Mouse (Mus musculus) hindbrain, postnatal 0 days (tissue): ENCODE results near the gene Gif. TPM values are rescaled to one million over a fixed set of nuclear protein-coding genes. Genes with fewer than 3 reads are reported as not detected.

Source experiments
- ATAC-seq: fragments of 200-750 bp; cut with Nextera tagmentation; 2 replicates; pipeline ENCODE4 v1.8.0; 2017; ENCODE audit warnings: mild to moderate bottlenecking, moderate TSS enrichment, moderate library complexity
- DNase-seq: peaks from one replicate; pipeline ENCODE4 v3.0.0-alpha.2; 2015; ENCODE audit warnings: low spot score
- H3K27ac ChIP-seq: fragments of 300-500 bp; sonication (generic); 2 replicates; pipeline ENCODE4 v1.5.1; 2014; ENCODE audit warnings: mild to moderate bottlenecking
- H3K27me3 ChIP-seq: fragments of 300-500 bp; sonication (generic); 2 replicates; pipeline ENCODE4 v1.6.1; 2014; ENCODE audit warnings: low read length, mixed read lengths; ENCODE audit not compliant: insufficient read depth
- H3K36me3 ChIP-seq: fragments of 300-500 bp; sonication (generic); 2 replicates; pipeline ENCODE4 v1.6.1; 2014; ENCODE audit warnings: low read length, mixed read lengths; ENCODE audit not compliant: insufficient read depth
- H3K4me1 ChIP-seq: fragments of 300-500 bp; sonication (generic); 2 replicates; pipeline ENCODE4 v1.6.1; 2014; ENCODE audit warnings: antibody characterized with exemption, low read length, mixed read lengths; ENCODE audit not compliant: insufficient read depth
- H3K4me2 ChIP-seq: fragments of 300-500 bp; sonication (generic); 2 replicates; pipeline ENCODE4 v1.6.1; 2014; ENCODE audit warnings: low read depth, mild to moderate bottlenecking, low read length, moderate library complexity, mixed read lengths
- H3K4me3 ChIP-seq: fragments of 300-500 bp; sonication (generic); 2 replicates; pipeline ENCODE4 v1.5.1; 2014; ENCODE audit warnings: low read length
- H3K9ac ChIP-seq: fragments of 300-500 bp; sonication (generic); replicated peaks from 2 replicates; pipeline ENCODE4 v1.6.1; 2014; ENCODE audit warnings: mild to moderate bottlenecking, low read length, moderate library complexity, mixed read lengths
- H3K9me3 ChIP-seq: fragments of 300-500 bp; sonication (generic); 2 replicates; pipeline ENCODE4 v1.6.1; 2016; ENCODE audit warnings: low read length, mixed read lengths
- CTCF ChIP-seq: IDR thresholded peaks from 2 replicates; pipeline ENCODE4 v1.5.1; 2016; ENCODE audit warnings: antibody characterized with exemption, control low read depth, low read depth
- WGBS: fragments of 180-500 bp; shearing (Covaris S2); extraction: QIAGEN DNeasy Blood & Tissue Kit; methylation state at CpG from one replicate; pipeline ENCODE4 v1.1.7; 2014; 5-methylcytosine and 5-hydroxymethylcytosine counted together
- polyA plus RNA-seq: library from polyadenylated mRNA; unstranded; fragments of >200 nt; fragmentation: Nextera tagmentation; extraction: Ambion mirVana; gene quantifications from 2 replicates; pipeline ENCODE4 v1.2.1, GENCODE M21; 2015
- total RNA-seq: library from RNA; depleted of rRNA; stranded (reverse); fragments of >200 nt; gene quantifications from 2 replicates; pipeline ENCODE4 v1.2.3, GENCODE M21; 2014

The Gif gene
- total and polyA plus RNA-seq, 2 experiments from 2014 or later, result not detected

GRCm38 (mm10) chr19:11769257-11769920, 22.0 kb downstream of the Gif start:
- WGBS, result 87% methylated on average over 5 of the region's 5 CpGs
- peak overlapping the region; percentile 80 for H3K4me2 ChIP-seq

GRCm38 (mm10) chr19:11770205-11770892, 23.0 kb downstream of the Gif start, which contains the start of gene Mrpl16:
Gene Mrpl16, plus strand, starts transcription at chr19:11770391.
- Histone ChIP-seq H3K27ac (peak within 1 kb of the TSS; percentile 61), H3K9me3 (no peaks in the 10 kb centered on the region), H3K4me1 (0 out of 2 replicates have a peak, but pooled peaks cover 4% of the 10 kb centered on the region), H3K27me3 (no peaks in the 10 kb centered on the region), H3K4me2 (peak within 1 kb of the TSS; percentile 80), H3K4me3 (peak within 1 kb of the TSS; percentile 65), H3K9ac (peak within 1 kb of the TSS; percentile 65), H3K36me3 (peaks cover 18% of the 10 kb centered on the region)
- peak; percentile 95 for ATAC-seq
- TF ChIP-seq CTCF, result no peak; the same call in 1 of the 2 replicates
- DNase-seq, result peak; percentile 97
- under 1% methylated on average over 30 of the region's 30 CpGs for WGBS

More at GRCm38 (mm10) chr19:11769257-11769920, 22.0 kb downstream of the Gif start:
- Histone ChIP-seq H3K27me3 (no peaks in the 10 kb centered on the region), H3K9ac (no peak overlapping the region), H3K4me1 (0 out of 2 replicates have a peak, but pooled peaks cover 4% of the 10 kb centered on the region), H3K36me3 (peaks cover 12% of the 10 kb centered on the region), H3K4me3 (peak overlapping the region; percentile 65), H3K27ac (no peak overlapping the region), H3K9me3 (no peaks in the 10 kb centered on the region)
- TF ChIP-seq CTCF, result no peak
- ATAC-seq (0 out of 2 replicates have a peak, but pooled peaks have one; percentile 11), DNase-seq (no peak)

DNA sequence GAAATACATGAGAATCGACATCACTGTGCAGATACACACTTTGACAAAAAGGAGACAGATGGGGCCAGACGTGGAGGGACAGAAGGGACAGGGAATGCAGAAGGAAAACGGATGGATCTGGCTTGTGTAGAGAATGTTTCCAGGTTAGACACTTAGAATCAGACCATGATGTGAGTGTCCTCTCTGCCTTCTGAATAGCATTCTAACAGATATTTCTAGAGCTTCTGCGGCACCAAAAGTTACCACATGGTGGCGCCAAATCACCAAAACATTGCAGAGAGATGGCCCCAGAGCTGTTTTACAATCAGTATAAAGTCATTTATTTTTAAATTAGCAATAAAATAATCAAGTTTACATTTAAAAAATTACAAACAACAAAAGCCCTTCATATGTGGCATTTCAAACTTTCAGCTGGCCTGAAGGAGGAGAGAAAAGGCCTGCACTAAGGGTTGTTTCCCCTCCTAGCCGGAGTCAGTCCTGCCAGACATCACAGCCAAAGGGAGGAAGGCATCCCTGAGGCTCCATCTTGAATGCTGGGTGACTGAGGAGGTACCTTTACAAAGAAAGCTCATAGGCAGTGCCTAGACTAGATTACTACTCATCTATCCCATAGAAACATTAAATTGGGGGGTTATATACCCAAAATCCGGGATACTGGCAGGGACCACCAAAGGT, 30.0 kb downstream of the Gif start:
- H3K4me2 ChIP-seq, result no peak overlapping the region
- H3K27ac ChIP-seq, result no peak overlapping the region
- 61% methylated on average over 7 of the region's 7 CpGs for WGBS
- peak; percentile 84 for DNase-seq
- no peak overlapping the region for H3K4me3 ChIP-seq
- no peak overlapping the region for H3K9ac ChIP-seq
- H3K36me3 ChIP-seq, result peaks cover 21% of the 10 kb centered on the region
- peak; percentile 76 for ATAC-seq
- no peaks in the 10 kb centered on the region for H3K4me1 ChIP-seq
- H3K9me3 ChIP-seq, result no peaks in the 10 kb centered on the region
- no peaks in the 10 kb centered on the region for H3K27me3 ChIP-seq
- peak; percentile 83 for TF ChIP-seq CTCF

- WGBS, result 92% methylated on average over 14 of the region's 14 CpGs
These were observed 38.2 kb downstream of the Gif start for GRCm38 (mm10) chr19:11785409-11786154.

GRCm38 (mm10) chr19:11787826-11788225, 40.5 kb downstream of the Gif start:
- DNase-seq (no peak), ATAC-seq (no peak)
- no peaks in the 10 kb centered on the region for H3K9me3 ChIP-seq
- H3K4me2 ChIP-seq, result no peak overlapping the region
- H3K27me3 ChIP-seq, result no peaks in the 10 kb centered on the region
- H3K4me3 ChIP-seq, result no peak overlapping the region
- H3K27ac ChIP-seq, result no peak overlapping the region
- no peak overlapping the region for H3K9ac ChIP-seq
- peaks cover 5% of the 10 kb centered on the region; the same call in 1 of the 2 replicates for H3K36me3 ChIP-seq
- TF ChIP-seq CTCF, result no peak
- 89% methylated on average over 6 of the region's 6 CpGs for WGBS
- no peaks in the 10 kb centered on the region for H3K4me1 ChIP-seq

More at GRCm38 (mm10) chr19:11785409-11786154, 38.2 kb downstream of the Gif start:
- no peak for ATAC-seq
- no peak for DNase-seq
- no peak overlapping the region for H3K4me3 ChIP-seq
- no peak for TF ChIP-seq CTCF
- H3K27ac ChIP-seq, result no peak overlapping the region
- H3K4me1 ChIP-seq, result no peaks in the 10 kb centered on the region
- H3K36me3 ChIP-seq, result peaks cover 5% of the 10 kb centered on the region; the same call in 1 of the 2 replicates
- H3K27me3 ChIP-seq, result no peaks in the 10 kb centered on the region
- no peaks in the 10 kb centered on the region for H3K9me3 ChIP-seq
- H3K4me2 ChIP-seq, result no peak overlapping the region
- H3K9ac ChIP-seq, result no peak overlapping the region

DNA sequence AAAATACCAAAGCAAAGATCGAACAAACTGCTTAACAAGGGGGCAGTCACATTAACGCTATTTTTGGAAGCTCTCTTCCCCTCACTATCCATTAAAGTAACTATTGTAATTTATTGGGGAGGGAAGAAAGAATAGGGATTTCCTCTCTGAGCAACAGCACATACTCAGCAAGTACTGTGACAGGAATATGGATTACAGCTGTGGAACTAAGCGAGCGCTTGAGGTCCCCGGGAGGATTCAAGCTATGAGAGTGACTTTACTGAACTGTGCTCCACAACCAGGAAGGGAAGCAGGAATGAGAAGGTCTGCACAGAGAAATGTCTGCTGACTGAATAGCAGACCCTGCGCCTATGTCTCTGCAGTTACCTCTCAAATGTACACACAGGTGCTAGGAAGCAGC, 41.5 kb downstream of the Gif start:
- WGBS, result 89% methylated on average over 6 of the region's 6 CpGs
- H3K9me3 ChIP-seq, result no peaks in the 10 kb centered on the region

More for the DNA sequence above, 41.5 kb downstream of the Gif start:
- Histone ChIP-seq H3K4me3 (no peak overlapping the region), H3K4me2 (no peak overlapping the region), H3K36me3 (peaks cover 5% of the 10 kb centered on the region; the same call in 1 of the 2 replicates), H3K27me3 (no peaks in the 10 kb centered on the region), H3K27ac (no peak overlapping the region), H3K9ac (no peak overlapping the region), H3K4me1 (no peaks in the 10 kb centered on the region)
- ATAC-seq, result no peak
- TF ChIP-seq CTCF, result no peak
- DNase-seq, result no peak
